Mouse (Mus musculus): ENCODE measurements around the gene Gm973. TPM values are rescaled to one million over a fixed set of nuclear protein-coding genes. Genes with fewer than 3 reads are reported as not detected.

Gene Gm973
- polyA plus RNA-seq, 2 experiments, result 2.1 to 2.8 TPM

DNA sequence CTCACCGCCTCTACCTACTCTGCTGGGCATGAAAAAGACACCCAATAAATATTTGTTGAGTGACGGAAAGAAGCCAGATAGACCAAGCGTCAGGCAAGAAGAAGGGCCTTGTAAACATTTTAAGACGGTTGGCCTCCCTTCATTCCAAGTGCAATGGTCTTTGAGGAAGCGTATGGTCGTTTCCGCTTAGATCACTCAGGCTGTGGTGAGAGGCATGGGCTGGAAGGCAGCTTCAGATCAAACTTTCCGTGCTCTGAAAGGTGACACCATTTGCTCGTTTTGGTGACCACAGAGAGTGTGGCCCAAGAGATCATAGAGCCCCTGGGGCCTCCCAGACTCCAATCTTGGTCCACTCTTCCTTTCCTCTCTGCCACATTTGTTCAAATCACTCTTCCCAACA, 79.5 kb downstream of the Gm973 start:
- H3K36me3 ChIP-seq (ENCODE audit: control insufficient read depth, insufficient read depth, low read length), result no peaks in the 10 kb centered on the region
- no peak for TF ChIP-seq POLR2A (IDR thresholded peaks at IDR 0.05; ENCODE audit: borderline replicate concordance, extremely low read depth, insufficient read depth, insufficient read length)
- peaks cover 10% of the 10 kb centered on the region for H3K4me1 ChIP-seq (ENCODE audit: control insufficient read depth, insufficient read depth, low read length)
- WGBS, result 52% methylated on average over 9 of the region's 9 CpGs
- ATAC-seq (ENCODE audit: low FRiP score, low read depth), result no peak
- H3K27ac ChIP-seq (replicated peaks; ENCODE audit: low read depth, low read length), result no peak overlapping the region
- H3K4me3 ChIP-seq (replicated peaks; ENCODE audit: low read length), result no peak overlapping the region
- no peak overlapping the region for H3K9ac ChIP-seq (ENCODE audit: low read depth, low read length, severe bottlenecking)
- DNase-seq (ENCODE audit: low spot score), result no peak
- no peaks in the 10 kb centered on the region for H3K9me3 ChIP-seq (ENCODE audit: control insufficient read depth, low read length)
- no peak overlapping the region for H3K4me2 ChIP-seq (replicated peaks; ENCODE audit: low read depth, low read length, severe bottlenecking)
- H3K27me3 ChIP-seq (ENCODE audit: control insufficient read depth, insufficient read depth, low read length), result peaks cover 10% of the 10 kb centered on the region; the same call in 1 of the 2 replicates

DNA sequence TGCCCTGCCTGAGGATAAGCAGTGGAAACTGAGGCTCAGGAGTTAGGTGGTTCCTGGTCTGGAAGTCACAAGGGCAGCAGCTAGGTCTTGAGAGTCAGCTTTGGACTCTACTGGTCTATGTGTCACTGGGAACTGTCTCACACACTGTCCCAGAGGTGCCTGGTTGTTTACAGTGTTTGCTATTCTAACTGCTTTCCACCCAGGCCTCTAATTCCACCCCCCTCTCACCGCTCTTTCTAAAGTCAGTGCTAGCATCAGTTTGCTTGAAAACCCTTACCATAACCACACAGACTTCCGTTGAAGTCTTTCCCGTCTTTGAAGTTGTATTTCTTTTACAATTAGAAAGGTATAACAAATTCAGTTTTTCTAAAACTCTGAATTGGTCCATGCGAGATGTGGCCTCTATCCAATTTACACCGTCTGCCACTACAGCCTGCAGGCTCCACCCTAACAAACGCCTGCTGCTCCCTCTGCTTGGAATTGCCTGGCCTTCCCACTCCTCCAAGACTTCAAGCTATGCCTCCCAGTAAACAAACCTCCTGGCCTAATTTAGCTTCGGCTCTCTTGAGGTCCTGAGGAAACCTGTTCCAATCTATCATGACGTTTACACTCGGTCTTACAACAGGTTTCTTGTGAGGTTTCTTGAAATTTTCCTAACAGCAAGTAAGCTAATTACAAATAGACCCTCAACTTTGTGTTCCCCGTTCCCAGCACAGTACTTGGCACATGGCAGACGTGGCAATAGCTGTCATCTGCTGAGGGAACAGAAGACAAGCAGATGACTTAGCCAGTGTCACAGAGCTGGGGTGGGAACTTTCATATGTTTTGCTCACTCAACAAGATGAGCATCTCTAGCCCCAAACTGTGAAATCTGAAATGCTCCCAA, 86.7 kb downstream of the Gm973 start:
- no peaks in the 10 kb centered on the region for H3K4me1 ChIP-seq (ENCODE audit: control insufficient read depth, insufficient read depth, low read length)
- no peaks in the 10 kb centered on the region for H3K27me3 ChIP-seq (ENCODE audit: control insufficient read depth, insufficient read depth, low read length)
- ATAC-seq (ENCODE audit: low FRiP score, low read depth), result no peak
- TF ChIP-seq POLR2A (IDR thresholded peaks at IDR 0.05; ENCODE audit: borderline replicate concordance, extremely low read depth, insufficient read depth, insufficient read length), result no peak
- H3K9me3 ChIP-seq (ENCODE audit: control insufficient read depth, low read length), result no peaks in the 10 kb centered on the region
- H3K4me3 ChIP-seq (replicated peaks; ENCODE audit: low read length), result no peak overlapping the region
- no peak overlapping the region for H3K27ac ChIP-seq (replicated peaks; ENCODE audit: low read depth, low read length)
- H3K4me2 ChIP-seq (replicated peaks; ENCODE audit: low read depth, low read length, severe bottlenecking), result no peak overlapping the region
- H3K36me3 ChIP-seq (ENCODE audit: control insufficient read depth, insufficient read depth, low read length), result no peaks in the 10 kb centered on the region
- H3K9ac ChIP-seq (ENCODE audit: low read depth, low read length, severe bottlenecking), result no peak overlapping the region
- 35% methylated on average over 11 of the region's 11 CpGs for WGBS
- DNase-seq (ENCODE audit: low spot score), result no peak

DNA sequence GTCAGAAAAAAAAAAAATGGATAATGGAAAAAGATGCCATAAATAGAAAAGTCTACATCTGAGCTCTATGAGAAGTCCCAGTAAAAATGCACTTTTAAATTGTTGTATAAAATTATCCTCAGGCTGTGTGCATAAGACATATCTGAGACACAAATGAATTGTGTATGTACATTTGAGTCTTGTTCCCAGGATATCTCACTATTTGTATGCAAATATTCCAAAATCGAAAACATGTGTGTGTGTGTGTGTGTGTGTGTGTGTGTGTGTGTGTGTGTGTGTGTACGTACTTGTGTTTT, 87.3 kb downstream of the Gm973 start:
- H3K27ac ChIP-seq (replicated peaks; ENCODE audit: low read depth, low read length), result no peak overlapping the region
- TF ChIP-seq POLR2A (IDR thresholded peaks at IDR 0.05; ENCODE audit: borderline replicate concordance, extremely low read depth, insufficient read depth, insufficient read length), result no peak
- ATAC-seq (ENCODE audit: low FRiP score, low read depth) (no peak), DNase-seq (ENCODE audit: low spot score) (no peak)
- no peaks in the 10 kb centered on the region for H3K9me3 ChIP-seq (ENCODE audit: control insufficient read depth, low read length)
- H3K4me3 ChIP-seq (replicated peaks; ENCODE audit: low read length), result no peak overlapping the region
- WGBS, result 88% methylated on average over 2 of the region's 2 CpGs
- no peak overlapping the region for H3K9ac ChIP-seq (ENCODE audit: low read depth, low read length, severe bottlenecking)
- no peak overlapping the region for H3K4me2 ChIP-seq (replicated peaks; ENCODE audit: low read depth, low read length, severe bottlenecking)
- no peaks in the 10 kb centered on the region for H3K4me1 ChIP-seq (ENCODE audit: control insufficient read depth, insufficient read depth, low read length)
- no peaks in the 10 kb centered on the region for H3K36me3 ChIP-seq (ENCODE audit: control insufficient read depth, insufficient read depth, low read length)
- H3K27me3 ChIP-seq (ENCODE audit: control insufficient read depth, insufficient read depth, low read length), result no peaks in the 10 kb centered on the region

DNA sequence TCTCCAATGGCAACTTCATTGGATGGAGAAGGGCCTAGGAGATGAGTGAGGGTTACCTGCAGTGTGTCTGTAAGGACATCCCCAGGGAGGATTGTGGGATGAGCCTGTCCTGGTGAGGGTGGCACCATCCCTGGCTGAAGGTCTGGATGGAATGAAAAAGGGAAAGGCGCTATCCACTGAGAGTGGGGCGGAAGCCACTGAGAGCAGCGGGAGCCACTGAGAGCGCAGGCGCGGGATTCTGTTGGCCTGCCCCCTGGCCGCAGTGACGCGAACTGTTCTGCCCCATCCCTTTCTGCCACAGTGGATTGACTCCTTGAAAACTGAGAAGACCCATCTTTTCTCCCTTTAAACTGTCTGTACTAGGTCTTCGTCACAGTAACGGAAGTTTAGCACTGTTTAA, 87.8 kb downstream of the Gm973 start:
- no peak overlapping the region for H3K9ac ChIP-seq (ENCODE audit: low read depth, low read length, severe bottlenecking)
- peak; percentile 46 for DNase-seq (ENCODE audit: low spot score)
- H3K27ac ChIP-seq (replicated peaks; ENCODE audit: low read depth, low read length), result no peak overlapping the region
- H3K4me1 ChIP-seq (ENCODE audit: control insufficient read depth, insufficient read depth, low read length), result no peaks in the 10 kb centered on the region
- H3K36me3 ChIP-seq (ENCODE audit: control insufficient read depth, insufficient read depth, low read length), result no peaks in the 10 kb centered on the region
- no peak for ATAC-seq (ENCODE audit: low FRiP score, low read depth)
- H3K9me3 ChIP-seq (ENCODE audit: control insufficient read depth, low read length), result no peaks in the 10 kb centered on the region
- WGBS, result 22% methylated on average over 11 of the region's 11 CpGs
- H3K27me3 ChIP-seq (ENCODE audit: control insufficient read depth, insufficient read depth, low read length), result no peaks in the 10 kb centered on the region
- H3K4me3 ChIP-seq (replicated peaks; ENCODE audit: low read length), result no peak overlapping the region
- no peak for TF ChIP-seq POLR2A (IDR thresholded peaks at IDR 0.05; ENCODE audit: borderline replicate concordance, extremely low read depth, insufficient read depth, insufficient read length)
- H3K4me2 ChIP-seq (replicated peaks; ENCODE audit: low read depth, low read length, severe bottlenecking), result peak overlapping the region; percentile 23; the same call in 1 of the 2 replicates

DNA sequence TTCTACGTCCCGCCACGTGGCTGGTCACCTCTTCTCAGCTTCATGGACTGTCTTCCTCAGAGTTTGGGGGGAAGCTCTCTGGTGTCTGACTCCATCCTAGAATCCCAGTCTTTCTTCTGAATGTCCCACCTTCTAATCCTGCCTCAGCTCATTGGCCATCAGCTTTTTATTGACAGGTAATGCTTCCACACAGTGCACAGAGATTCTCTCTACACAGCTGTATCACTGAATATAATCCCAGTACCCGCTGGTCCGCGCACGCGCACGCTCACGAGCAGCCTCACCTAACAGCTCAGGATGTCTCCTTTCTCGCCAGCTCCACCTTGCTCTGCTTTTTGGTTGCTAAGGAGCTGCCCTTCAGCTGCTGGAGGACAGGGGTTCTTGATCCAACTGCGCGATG, 90.4 kb downstream of the Gm973 start:
- DNase-seq (ENCODE audit: low spot score) (no peak), ATAC-seq (ENCODE audit: low FRiP score, low read depth) (no peak)
- Histone ChIP-seq H3K36me3 (ENCODE audit: control insufficient read depth, insufficient read depth, low read length) (no peaks in the 10 kb centered on the region), H3K9me3 (ENCODE audit: control insufficient read depth, low read length) (no peaks in the 10 kb centered on the region), H3K27me3 (ENCODE audit: control insufficient read depth, insufficient read depth, low read length) (no peaks in the 10 kb centered on the region), H3K4me3 (replicated peaks; ENCODE audit: low read length) (no peak overlapping the region), H3K4me1 (ENCODE audit: control insufficient read depth, insufficient read depth, low read length) (no peaks in the 10 kb centered on the region), H3K9ac (ENCODE audit: low read depth, low read length, severe bottlenecking) (no peak overlapping the region), H3K4me2 (replicated peaks; ENCODE audit: low read depth, low read length, severe bottlenecking) (no peak overlapping the region), H3K27ac (replicated peaks; ENCODE audit: low read depth, low read length) (no peak overlapping the region)
- TF ChIP-seq POLR2A (IDR thresholded peaks at IDR 0.05; ENCODE audit: borderline replicate concordance, extremely low read depth, insufficient read depth, insufficient read length), result no peak
- 92% methylated on average over 13 of the region's 13 CpGs for WGBS
